Mouse (Mus musculus): Measurements from ENCODE around the gene Inhbb. TPM values are rescaled to one million over a fixed set of nuclear protein-coding genes. Genes with fewer than 3 reads are reported as not detected.

The Inhbb gene
- polyA plus RNA-seq, 1 experiment from 2014 or later: 0.55 TPM

DNA sequence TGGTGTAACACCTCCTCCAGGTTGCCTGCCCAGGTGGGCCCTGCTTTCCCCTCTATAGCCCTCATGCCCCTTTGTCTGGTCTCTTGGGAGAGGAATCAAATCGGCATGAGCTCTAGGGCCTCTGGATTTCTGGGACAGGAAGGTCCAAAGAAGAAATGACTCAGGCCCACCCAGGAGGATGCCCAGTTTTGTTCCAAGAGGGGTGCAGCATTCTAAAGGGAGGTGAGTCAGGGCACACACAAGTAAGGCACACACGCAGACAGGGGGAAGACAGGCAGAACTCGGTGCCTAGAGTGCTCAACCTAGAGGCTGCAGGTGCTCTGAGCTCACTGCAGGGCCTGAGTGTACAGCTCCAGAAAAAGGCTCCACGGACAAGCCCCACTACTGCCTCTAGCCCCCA lies 17.7 kb downstream of the Inhbb start:
- ATAC-seq (replicated peaks; ENCODE audit: low FRiP score, low read depth) (no peak), DNase-seq (ENCODE audit: low spot score) (no peak)
- WGBS: 64% methylated on average over 4 of the region's 4 CpGs

DNA sequence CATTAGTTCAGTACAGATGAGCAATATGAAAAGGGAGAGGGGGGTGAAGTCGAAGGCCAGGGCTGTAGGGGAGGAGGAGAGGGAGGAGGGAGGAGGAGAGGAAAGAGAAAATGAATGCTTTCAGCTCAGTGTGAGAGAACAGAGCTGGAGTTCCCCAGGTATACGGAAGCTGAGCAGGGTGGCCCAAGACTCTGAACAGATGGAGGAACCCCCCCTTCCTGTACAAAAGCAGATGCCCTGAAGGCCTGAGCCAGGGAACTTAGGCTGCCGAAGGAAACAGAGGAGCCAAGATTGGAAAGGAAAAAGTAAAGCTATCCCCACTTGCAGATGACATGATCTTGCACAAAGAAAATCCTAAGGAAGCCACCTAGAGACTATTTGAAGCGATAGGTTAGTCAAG lies 20.8 kb downstream of the Inhbb start:
- DNase-seq (ENCODE audit: low spot score): no peak
- Histone ChIP-seq H3K9me3 (replicated peaks; ENCODE audit: low read length) (no peaks in the 10 kb centered on the region), H3K4me1 (replicated peaks; ENCODE audit: insufficient read depth, low read length) (no peaks in the 10 kb centered on the region), H3K27ac (no peak overlapping the region), H3K27me3 (ENCODE audit: insufficient read depth, low read length) (no peaks in the 10 kb centered on the region), H3K36me3 (ENCODE audit: insufficient read depth, low read length) (no peaks in the 10 kb centered on the region), H3K9ac (ENCODE audit: low read depth, low read length) (no peak overlapping the region), H3K4me2 (ENCODE audit: low read length) (no peak overlapping the region), H3K4me3 (replicated peaks; ENCODE audit: low read depth, low read length) (no peak overlapping the region)
- TF ChIP-seq CTCF (IDR thresholded peaks at IDR 0.05; ENCODE audit: low read depth): no peak
- no peak for ATAC-seq (replicated peaks; ENCODE audit: low FRiP score, low read depth)
- 68% methylated on average over 4 of the region's 4 CpGs for WGBS

More for the DNA sequence above, 17.7 kb downstream of the Inhbb start:
- no peak overlapping the region for H3K4me2 ChIP-seq (ENCODE audit: low read length)
- H3K27ac ChIP-seq: no peak overlapping the region
- H3K36me3 ChIP-seq (ENCODE audit: insufficient read depth, low read length): no peaks in the 10 kb centered on the region
- H3K9ac ChIP-seq (ENCODE audit: low read depth, low read length): no peak overlapping the region
- no peaks in the 10 kb centered on the region for H3K27me3 ChIP-seq (ENCODE audit: insufficient read depth, low read length)
- no peak overlapping the region for H3K4me3 ChIP-seq (replicated peaks; ENCODE audit: low read depth, low read length)
- no peaks in the 10 kb centered on the region for H3K9me3 ChIP-seq (replicated peaks; ENCODE audit: low read length)
- no peaks in the 10 kb centered on the region for H3K4me1 ChIP-seq (replicated peaks; ENCODE audit: insufficient read depth, low read length)
- no peak for TF ChIP-seq CTCF (IDR thresholded peaks at IDR 0.05; ENCODE audit: low read depth)

DNA sequence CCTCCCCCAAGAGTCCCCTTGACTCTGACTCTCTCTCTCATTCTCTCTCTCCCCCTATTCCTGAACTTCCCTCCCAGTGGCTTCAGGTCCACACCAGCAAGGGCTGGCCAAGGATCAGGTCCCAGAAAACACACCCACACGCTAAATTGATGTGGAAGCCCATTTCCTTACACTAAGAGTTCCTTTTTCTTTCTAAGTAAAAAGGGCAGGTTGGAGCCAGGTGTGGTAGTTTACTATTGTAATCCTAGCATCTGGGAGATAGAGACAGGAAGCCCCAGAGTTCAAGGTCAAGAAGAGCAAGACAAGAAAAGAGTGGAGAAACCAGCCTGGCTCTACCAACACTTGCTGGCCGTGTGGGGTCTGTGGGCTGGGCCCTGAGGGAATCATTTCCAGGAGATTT lies 23.4 kb downstream of the Inhbb start:
- no peak for DNase-seq (ENCODE audit: low spot score)
- Histone ChIP-seq H3K4me1 (replicated peaks; ENCODE audit: insufficient read depth, low read length) (no peaks in the 10 kb centered on the region), H3K4me3 (replicated peaks; ENCODE audit: low read depth, low read length) (no peak overlapping the region), H3K9me3 (replicated peaks; ENCODE audit: low read length) (no peaks in the 10 kb centered on the region), H3K36me3 (ENCODE audit: insufficient read depth, low read length) (no peaks in the 10 kb centered on the region), H3K4me2 (ENCODE audit: low read length) (no peak overlapping the region), H3K9ac (ENCODE audit: low read depth, low read length) (no peak overlapping the region), H3K27me3 (ENCODE audit: insufficient read depth, low read length) (no peaks in the 10 kb centered on the region), H3K27ac (no peak overlapping the region)
- no peak for TF ChIP-seq CTCF (IDR thresholded peaks at IDR 0.05; ENCODE audit: low read depth)
- no peak for ATAC-seq (replicated peaks; ENCODE audit: low FRiP score, low read depth)
- 74% methylated on average over 2 of the region's 2 CpGs for whole genome bisulfite sequencing

DNA sequence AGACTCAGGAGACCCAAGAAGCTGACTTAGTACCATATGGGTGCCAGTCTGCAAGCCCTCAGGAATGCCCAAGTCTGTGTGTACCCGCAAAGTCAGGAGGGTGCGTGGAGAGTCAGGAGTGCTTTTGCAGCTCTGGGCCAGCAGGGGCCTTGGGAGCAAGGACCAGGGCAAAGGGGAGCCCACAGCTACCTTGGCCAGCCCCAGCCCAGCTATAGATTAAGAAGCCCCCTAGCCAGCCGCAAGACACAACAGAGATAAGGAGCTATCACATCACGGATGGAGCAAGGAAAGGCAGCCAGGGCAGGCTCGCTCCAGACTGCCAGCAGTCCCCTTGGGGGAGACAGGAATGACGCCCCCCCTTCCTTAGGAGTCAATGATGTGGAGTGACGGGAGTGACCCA lies 24.2 kb downstream of the Inhbb start:
- TF ChIP-seq CTCF (IDR thresholded peaks at IDR 0.05; ENCODE audit: low read depth): no peak
- H3K4me3 ChIP-seq (replicated peaks; ENCODE audit: low read depth, low read length): no peak overlapping the region
- H3K27ac ChIP-seq: no peak overlapping the region
- no peak overlapping the region for H3K4me2 ChIP-seq (ENCODE audit: low read length)
- 81% methylated on average over 7 of the region's 7 CpGs for WGBS
- H3K27me3 ChIP-seq (ENCODE audit: insufficient read depth, low read length): no peaks in the 10 kb centered on the region
- ATAC-seq (replicated peaks; ENCODE audit: low FRiP score, low read depth) (no peak), DNase-seq (ENCODE audit: low spot score) (no peak)
- H3K9me3 ChIP-seq (replicated peaks; ENCODE audit: low read length): no peaks in the 10 kb centered on the region
- H3K36me3 ChIP-seq (ENCODE audit: insufficient read depth, low read length): no peaks in the 10 kb centered on the region
- H3K9ac ChIP-seq (ENCODE audit: low read depth, low read length): no peak overlapping the region
- no peaks in the 10 kb centered on the region for H3K4me1 ChIP-seq (replicated peaks; ENCODE audit: insufficient read depth, low read length)

DNA sequence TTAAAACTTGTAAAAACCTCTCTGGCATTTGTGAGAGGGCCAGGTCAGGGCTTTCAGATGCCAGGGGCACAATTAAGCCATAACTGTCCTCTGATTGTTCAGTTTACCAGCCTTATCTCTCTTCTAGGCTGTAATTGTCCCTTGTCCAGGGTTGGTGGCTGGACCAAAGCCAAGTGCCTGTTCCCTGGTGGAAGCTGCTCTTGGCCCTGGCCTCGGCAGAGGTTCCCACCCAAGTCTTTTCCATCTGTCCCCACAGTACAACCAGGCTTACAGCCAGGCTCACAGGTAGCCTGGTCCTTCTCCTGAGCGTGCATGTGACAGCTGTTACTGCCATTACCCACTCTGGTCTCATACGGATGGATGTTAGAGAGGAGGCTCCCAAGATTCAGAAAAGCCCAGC lies 30.7 kb downstream of the Inhbb start:
- Histone ChIP-seq H3K9ac (ENCODE audit: low read depth, low read length) (no peak overlapping the region), H3K4me3 (replicated peaks; ENCODE audit: low read depth, low read length) (no peak overlapping the region), H3K27ac (no peak overlapping the region), H3K27me3 (ENCODE audit: insufficient read depth, low read length) (no peaks in the 10 kb centered on the region), H3K36me3 (ENCODE audit: insufficient read depth, low read length) (no peaks in the 10 kb centered on the region), H3K4me1 (replicated peaks; ENCODE audit: insufficient read depth, low read length) (no peaks in the 10 kb centered on the region), H3K4me2 (ENCODE audit: low read length) (no peak overlapping the region), H3K9me3 (replicated peaks; ENCODE audit: low read length) (no peaks in the 10 kb centered on the region)
- no peak for ATAC-seq (replicated peaks; ENCODE audit: low FRiP score, low read depth)
- DNase-seq (ENCODE audit: low spot score): no peak
- TF ChIP-seq CTCF (IDR thresholded peaks at IDR 0.05; ENCODE audit: low read depth): no peak
- WGBS: 67% methylated on average over 3 of the region's 3 CpGs

DNA sequence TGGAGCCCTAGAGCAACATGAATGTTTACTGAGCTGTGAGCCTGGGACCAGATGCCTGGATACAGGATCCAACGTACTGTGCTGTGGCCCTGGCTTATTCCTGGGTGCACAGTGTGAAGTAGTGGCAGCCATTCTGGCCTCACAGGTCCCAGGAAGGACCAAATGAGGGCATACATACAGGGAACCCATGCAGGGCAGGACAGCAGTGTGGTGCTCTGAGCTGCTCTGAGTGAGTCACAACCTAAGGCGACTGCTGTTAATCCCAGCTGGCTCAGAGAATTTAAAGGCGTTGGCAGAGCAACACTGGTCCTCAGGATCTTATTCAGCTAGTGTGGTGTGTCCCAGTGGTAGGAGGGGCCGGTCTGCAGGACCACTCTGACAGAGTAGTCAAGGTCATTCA lies 31.4 kb downstream of the Inhbb start:
- DNase-seq (ENCODE audit: low spot score) (no peak), ATAC-seq (replicated peaks; ENCODE audit: low FRiP score, low read depth) (no peak)
- no peaks in the 10 kb centered on the region for H3K4me1 ChIP-seq (replicated peaks; ENCODE audit: insufficient read depth, low read length)
- H3K27me3 ChIP-seq (ENCODE audit: insufficient read depth, low read length): no peaks in the 10 kb centered on the region
- H3K4me2 ChIP-seq (ENCODE audit: low read length): no peak overlapping the region
- H3K36me3 ChIP-seq (ENCODE audit: insufficient read depth, low read length): no peaks in the 10 kb centered on the region
- H3K27ac ChIP-seq: no peak overlapping the region
- no peaks in the 10 kb centered on the region for H3K9me3 ChIP-seq (replicated peaks; ENCODE audit: low read length)
- TF ChIP-seq CTCF (IDR thresholded peaks at IDR 0.05; ENCODE audit: low read depth): no peak
- WGBS: 69% methylated on average over 4 of the region's 4 CpGs
- no peak overlapping the region for H3K4me3 ChIP-seq (replicated peaks; ENCODE audit: low read depth, low read length)
- H3K9ac ChIP-seq (ENCODE audit: low read depth, low read length): no peak overlapping the region

DNA sequence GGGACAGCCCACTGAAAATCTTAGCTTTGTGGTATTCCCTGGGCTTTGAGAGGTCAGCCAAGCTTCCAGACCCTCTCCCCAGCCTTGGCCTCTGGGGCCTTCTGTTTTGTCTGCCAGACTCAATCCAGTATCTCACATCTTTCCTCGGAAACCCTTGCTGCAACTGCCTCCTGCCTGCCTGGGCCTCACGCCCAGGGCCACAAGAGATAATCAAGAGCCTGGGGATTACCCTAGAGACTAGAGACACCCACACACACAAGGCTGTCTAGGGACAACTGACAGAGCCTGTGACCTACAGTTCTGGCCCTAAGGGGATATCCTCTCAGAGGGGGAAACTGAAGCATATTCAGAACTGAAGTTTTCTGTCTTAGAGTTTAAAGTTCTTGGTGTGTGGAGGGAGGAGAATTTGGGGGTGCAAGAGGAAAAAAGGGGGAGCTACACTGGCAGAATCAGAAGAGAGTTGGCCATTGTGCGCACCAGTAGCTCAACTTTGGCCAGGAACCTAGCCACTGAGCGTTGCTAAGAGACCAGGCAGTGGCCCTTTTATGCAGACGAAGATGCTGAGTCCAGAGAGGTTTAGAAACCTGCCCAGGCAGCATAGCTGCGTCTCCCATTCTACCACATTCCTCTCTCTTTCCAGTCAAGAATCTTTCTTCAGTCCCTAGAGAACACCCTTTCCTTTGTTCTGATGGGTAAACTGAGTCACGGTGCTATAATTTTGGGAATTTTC lies 32.1 kb downstream of the Inhbb start:
- 69% methylated on average over 7 of the region's 7 CpGs for WGBS
- H3K4me2 ChIP-seq (ENCODE audit: low read length): no peak overlapping the region
- no peak overlapping the region for H3K27ac ChIP-seq
- no peak overlapping the region for H3K9ac ChIP-seq (ENCODE audit: low read depth, low read length)
- no peaks in the 10 kb centered on the region for H3K9me3 ChIP-seq (replicated peaks; ENCODE audit: low read length)
- H3K4me3 ChIP-seq (replicated peaks; ENCODE audit: low read depth, low read length): no peak overlapping the region
- ATAC-seq (replicated peaks; ENCODE audit: low FRiP score, low read depth) (no peak), DNase-seq (ENCODE audit: low spot score) (no peak)
- H3K4me1 ChIP-seq (replicated peaks; ENCODE audit: insufficient read depth, low read length): no peaks in the 10 kb centered on the region
- no peak for TF ChIP-seq CTCF (IDR thresholded peaks at IDR 0.05; ENCODE audit: low read depth)
- H3K27me3 ChIP-seq (ENCODE audit: insufficient read depth, low read length): no peaks in the 10 kb centered on the region
- no peaks in the 10 kb centered on the region for H3K36me3 ChIP-seq (ENCODE audit: insufficient read depth, low read length)

All from kidney, postnatal 0 days (tissue).